8 mouse cellular contexts compared by ENCODE assay signal in the genomic region with DNA sequence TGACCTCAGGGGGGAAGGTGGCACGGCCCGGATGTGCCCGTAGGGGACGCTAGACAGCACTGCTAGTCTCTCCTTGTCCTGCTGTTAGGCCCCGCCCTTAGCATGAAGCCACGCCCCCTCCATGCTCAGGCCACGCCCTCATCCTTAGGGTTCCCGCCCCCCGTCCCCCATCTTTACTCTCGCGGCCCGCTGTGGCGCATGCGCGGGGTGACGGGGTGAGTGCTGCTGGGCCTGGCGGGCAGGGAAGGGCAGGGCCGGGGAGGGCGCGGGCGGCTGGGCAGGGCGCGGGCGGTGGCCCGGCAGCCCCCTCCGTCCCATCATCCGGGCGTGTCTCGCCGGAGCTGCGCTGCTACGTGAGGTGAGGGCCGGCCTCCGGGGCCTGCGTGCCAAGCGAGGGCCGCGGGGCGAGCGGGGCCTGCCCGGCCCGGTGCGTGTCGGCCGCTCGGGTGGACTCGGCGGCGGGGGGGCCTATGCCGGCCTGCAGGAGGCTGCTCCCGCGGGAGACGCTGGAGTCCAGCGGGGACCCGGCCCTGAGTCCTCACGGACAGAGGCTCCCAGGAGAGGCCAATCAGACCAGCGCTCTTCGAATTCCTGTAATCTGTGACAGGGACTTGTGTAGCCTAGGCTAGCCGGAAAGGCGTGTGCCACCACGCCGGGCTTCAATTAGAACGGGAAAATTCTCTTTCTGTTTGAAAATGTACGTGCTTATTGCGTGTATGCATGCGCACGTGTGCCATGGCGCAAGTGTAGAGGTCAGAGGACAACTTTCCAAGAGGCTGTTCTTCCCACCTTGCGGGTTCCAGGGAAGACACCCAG. TPM values are rescaled to one million over a fixed set of nuclear protein-coding genes. Genes with fewer than 3 reads are reported as not detected.
DNase-seq lines count a peak whose midpoint lies in the region; TF ChIP-seq lines count a peak whose summit lies in the region.

No protein-coding gene starts in this region.

- intact Hi-C loops in gastrocnemius, adult 2 months (cut with DNase I), result loop anchor here (1.0 to 5.0 kb wide), 4 partner anchors 18 to 177 kb away; a partner anchor contains a TSS

- peaks cover 40% of the 10 kb centered on the region for H3K4me1 ChIP-seq in megakaryocyte, embryonic 14.5 days

- H3K9me3 ChIP-seq in megakaryocyte, embryonic 14.5 days, result no peaks in the 10 kb centered on the region

- H3K4me3 ChIP-seq in gastrocnemius, adult 2 months, result peak overlapping the region; percentile 97
- peak overlapping the region; percentile 95 for H3K4me3 ChIP-seq in megakaryocyte, embryonic 14.5 days (replicated peaks)

- peak; percentile 78 for DNase-seq in WW6 (ENCODE audit: low read depth, low spot score)
- peak; percentile 92 to 97 for DNase-seq in cerebellum, postnatal 4 days (ENCODE audit: low spot score in 2 of 2)
- peak; percentile 98 for DNase-seq in gastrocnemius, adult 2 months
- DNase-seq in hindlimb bud, embryonic 11.5 days (ENCODE audit: extremely low spot score, low read depth, low spot score), result peak; percentile 70
- DNase-seq in left cerebral cortex, adult 8-10 months (ENCODE audit: low spot score in 2 of 2), result peak; percentile 91 to 95
- DNase-seq in right cerebral cortex, postnatal 10 days (ENCODE audit: low spot score in 2 of 2), result peak; percentile 94 to 95
- peak; percentile 98 for DNase-seq in urinary bladder, postnatal 25 days (ENCODE audit: low spot score)

- H3K27ac ChIP-seq in gastrocnemius, adult 2 months, result peak overlapping the region; percentile 97

- H3K27me3 ChIP-seq in megakaryocyte, embryonic 14.5 days (replicated peaks), result no peaks in the 10 kb centered on the region

- TF ChIP-seq CTCF in gastrocnemius, adult 2 months (IDR thresholded peaks at IDR 0.05), result peak; percentile 91

- H3K36me3 ChIP-seq in megakaryocyte, embryonic 14.5 days (replicated peaks; ENCODE audit: low read length), result peaks cover 25% of the 10 kb centered on the region

RNA-seq across cellular contexts. Expression of a gene that starts 0.5 kb away (rescaled TPM):
- total RNA-seq in gastrocnemius, adult 2 months (2021), result 10 to 100 TPM; 31.8 to 33.1 TPM
- total RNA-seq in left cerebral cortex, adult 8-10 months (2022), result 10 to 100 TPM; 35.3 to 42.7 (median 39.7) TPM
- 2.3 TPM in 1 of 2 replicates, not detected in the other for polyA plus RNA-seq in megakaryocyte, embryonic 14.5 days (2012; ENCODE audit: insufficient read depth, low replicate concordance)

RNA-seq across cellular contexts. Expression of a gene that starts 18.6 kb away (rescaled TPM):
- total RNA-seq in gastrocnemius, adult 2 months (2021), result not detected
- under 1 TPM; 0.37 to 0.82 (median 0.53) TPM for total RNA-seq in left cerebral cortex, adult 8-10 months (2022)
- not detected in 2 replicates for polyA plus RNA-seq in megakaryocyte, embryonic 14.5 days (2012; ENCODE audit: insufficient read depth, low replicate concordance)

RNA-seq across cellular contexts. Expression of a gene that starts 18.7 kb away (rescaled TPM):
- 100 to 1,000 TPM; 216 to 304 TPM for total RNA-seq in gastrocnemius, adult 2 months (2021)
- 100 to 1,000 TPM in 2 of 4 experiments, 10 to 100 TPM in 2; 93.5 to 111 (median 104) TPM for total RNA-seq in left cerebral cortex, adult 8-10 months (2022)
- 2.7 TPM in 1 of 2 replicates, not detected in the other for polyA plus RNA-seq in megakaryocyte, embryonic 14.5 days (2012; ENCODE audit: insufficient read depth, low replicate concordance)

Comparison
In these comparisons a context has a peak if more than half of its experiments do, and no peak if none do; other contexts are left out.
1. Peak in every context shown above with its lines: DNase-seq, H3K4me3 ChIP-seq and H3K27ac ChIP-seq.